Mouse (Mus musculus) CD8-positive naive resting alpha-beta T cell, adult 2 months (primary cell): ENCODE results near the gene Lrch3.
"Not testable (repeated sequence)": the region's sequence is repeated elsewhere in the genome, so short reads cannot be mapped to it uniquely, and the experiment has no call there.

Experiments
- DNase-seq, 2 experiments: peaks; one replicate each; pipeline ENCODE4 v3.0.0; 2022; ENCODE audit warnings: low read depth in 2 of 2, low spot score in 2 of 2

The Lrch3 gene

DNA sequence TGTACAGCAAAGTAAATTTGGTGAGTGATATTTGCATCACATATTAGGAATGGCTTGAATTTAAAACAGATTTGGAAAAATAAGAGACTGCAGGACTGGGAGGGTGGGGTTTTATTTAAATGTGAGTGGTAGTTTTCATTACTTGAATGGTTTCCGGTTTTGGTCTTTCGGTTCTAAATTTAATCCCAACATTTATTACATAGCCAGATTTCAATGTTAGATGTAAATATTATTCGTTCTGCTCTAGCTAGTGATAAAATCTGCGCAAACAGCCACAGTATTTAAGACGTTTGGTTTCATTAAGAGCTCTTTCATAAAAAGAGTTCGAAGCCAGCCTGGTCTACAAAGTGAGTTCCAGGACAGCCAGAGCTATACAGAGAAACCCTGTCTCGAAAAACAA, 688 bp upstream of the Lrch3 start:
- DNase-seq: no peak

DNA sequence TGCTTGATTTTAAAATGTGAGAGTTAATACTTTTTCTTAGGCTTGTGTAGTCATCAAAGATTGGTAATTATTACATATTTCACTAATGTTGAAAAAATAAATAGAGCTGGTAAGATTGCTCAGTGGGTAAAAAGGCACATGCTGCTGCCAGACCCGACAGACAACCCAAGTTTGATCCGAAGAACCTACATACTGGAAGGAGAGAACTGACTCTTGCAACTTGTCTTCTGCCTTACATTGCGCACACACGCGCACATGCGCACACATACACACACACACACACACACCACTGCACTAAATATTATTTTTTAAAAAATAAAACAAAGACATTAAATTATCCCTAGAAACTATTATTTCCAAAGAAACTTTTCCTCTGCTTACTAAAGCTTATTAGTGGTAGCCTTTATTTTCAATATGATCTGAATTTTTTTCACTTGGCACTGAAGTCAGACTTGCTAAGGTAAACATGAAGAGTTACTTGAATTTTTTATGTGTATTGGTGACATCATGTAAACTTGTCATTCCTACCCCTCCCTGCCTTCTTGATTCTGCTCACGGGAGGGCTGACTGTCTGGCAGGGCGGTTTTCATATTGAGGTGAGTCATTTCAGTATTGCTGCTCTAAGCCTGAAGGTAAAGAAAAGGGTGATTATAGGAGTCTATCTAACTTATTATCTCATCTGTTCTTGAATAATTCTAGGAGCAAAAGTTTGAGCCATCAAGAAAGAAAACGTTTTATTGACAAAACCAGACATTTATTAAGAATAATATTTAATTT, 1.6 kb downstream of the Lrch3 start:
- DNase-seq: no peak

DNA sequence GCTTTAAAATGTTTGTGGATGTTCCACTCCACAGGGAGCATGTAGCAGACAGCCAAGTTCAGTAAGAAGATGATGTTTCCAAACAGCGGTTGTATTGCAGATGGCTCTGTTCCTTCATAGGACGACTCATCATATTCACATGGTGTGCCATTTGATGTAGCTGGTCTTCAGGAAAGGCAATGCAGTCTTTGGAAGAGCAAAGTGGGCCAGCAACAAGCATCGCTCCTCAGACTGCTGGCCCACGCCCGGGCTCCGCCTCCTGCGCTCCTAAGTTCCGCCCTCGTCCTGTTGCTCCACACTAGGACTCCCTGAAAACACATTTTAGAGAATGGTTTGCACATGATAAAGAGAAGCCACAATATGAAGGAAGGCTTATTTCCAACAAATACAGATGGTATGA, 12.7 kb downstream of the Lrch3 start:
- DNase-seq: not testable (repeated sequence)

DNA sequence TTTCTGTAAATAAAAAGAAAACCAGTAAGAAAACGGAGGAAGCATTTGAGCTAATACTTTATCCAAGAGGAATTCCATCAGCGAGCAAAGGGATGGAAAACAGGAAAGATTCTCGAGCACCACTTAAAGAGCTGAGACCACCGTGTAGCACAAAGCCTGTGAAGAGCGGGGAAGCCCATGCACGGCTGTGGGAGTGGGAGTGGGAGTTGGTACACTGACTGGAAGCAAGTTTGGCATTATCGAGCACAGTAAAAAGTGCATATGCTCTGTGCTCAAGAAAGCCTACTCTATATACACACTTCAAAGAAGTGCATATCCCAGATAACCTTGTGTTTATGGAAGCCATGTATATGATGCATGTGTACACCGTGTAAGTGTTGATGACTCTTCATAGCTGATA, 13.1 kb downstream of the Lrch3 start:
- DNase-seq: no peak

DNA sequence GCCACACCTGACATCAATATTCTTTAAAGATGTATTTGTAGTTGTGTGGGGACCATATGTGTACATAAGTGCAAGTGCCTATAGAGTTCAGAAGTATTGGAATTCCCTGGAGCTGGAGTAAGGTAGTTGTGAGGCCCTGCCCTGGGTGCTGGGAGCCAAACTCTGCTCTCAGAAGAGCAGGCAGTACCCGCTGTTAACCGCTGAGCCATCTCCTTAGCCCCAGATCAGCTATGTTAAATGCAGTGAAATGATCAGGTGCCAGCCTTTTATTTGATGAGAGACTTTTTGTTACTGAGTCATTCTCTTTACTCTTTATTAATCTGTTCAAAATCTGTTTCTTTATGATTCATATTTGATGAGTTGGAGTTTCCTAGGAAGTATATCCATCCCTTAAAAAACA, 16.0 kb downstream of the Lrch3 start:
- no peak for DNase-seq

DNA sequence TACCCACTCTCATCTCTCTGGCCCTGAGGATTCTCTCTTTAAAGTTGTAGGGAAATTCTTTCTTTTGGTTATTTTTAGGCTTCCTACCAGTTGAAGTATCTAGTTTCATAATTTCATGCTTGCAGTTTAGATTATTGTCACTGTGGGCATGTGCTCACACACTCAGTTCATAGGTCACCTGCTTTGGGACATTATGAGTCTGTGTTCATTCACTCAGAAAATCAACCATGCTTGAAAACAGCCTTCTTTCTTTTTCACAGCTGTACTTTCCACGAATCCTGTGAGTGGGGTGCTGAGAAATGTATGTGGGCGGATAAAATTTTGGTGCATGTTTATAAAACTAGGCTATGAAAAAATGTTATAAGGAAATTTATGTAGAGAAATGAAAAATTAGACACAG, 20.6 kb downstream of the Lrch3 start:
- no peak for DNase-seq

DNA sequence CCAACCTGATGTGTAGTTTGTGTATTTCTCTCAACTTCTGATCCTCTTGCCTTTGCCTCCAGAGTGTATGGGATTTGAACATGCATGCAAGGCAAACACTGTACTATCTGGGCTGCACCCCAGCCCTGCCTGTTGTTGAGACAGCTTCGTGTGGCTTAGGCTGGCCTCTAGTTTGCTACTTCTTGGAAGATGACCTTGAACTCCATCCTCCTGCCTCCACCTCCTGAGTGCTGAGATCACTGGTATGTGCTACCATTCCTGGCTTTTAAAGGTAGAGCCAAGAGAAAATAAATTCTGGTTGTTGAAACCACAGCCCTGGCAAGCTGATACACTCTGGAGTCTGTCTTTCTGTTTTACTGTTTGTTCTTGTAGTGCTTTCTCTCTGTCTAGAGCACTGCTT, 21.2 kb downstream of the Lrch3 start:
- no peak for DNase-seq

DNA sequence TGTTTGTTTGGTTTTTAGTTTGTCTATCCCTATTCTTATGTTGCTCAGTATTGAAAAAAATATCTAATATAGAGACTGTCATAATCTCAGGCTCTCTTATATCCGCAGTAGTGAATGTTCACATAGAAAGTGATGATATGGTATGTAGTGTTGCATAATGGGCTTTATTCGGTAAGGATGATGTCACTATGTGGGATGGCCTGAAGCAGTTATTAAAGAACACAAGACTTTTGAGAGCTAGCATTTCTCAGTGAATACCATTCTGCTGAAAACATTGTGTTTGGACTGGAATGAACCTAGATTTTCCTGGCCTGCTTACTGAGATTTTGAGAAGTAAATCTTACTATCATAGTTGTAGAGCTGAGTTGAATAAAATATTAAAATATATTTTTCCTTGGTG, 23.5 kb downstream of the Lrch3 start:
- DNase-seq: no peak

DNA sequence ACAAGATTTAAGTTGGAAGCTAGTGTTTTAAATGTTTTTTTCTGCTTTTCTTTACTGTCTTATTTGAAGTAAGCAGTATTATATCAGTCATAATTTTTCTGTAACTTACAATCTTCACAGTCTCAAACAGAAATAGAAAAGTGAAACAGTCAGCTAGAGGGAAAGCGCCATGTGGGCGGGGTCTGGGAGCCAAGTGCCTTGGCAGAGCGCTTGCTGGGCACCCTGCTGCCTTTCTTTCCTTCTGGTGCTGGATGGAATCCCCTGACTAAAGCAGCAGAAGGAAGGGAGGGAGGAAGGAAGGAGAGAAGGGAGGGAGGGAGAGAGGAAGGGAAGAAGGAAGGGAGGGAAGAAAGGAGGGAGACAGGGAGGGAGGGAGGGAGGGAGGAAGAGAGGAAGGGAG, 25.4 kb downstream of the Lrch3 start:
- DNase-seq: not testable (repeated sequence)

DNA sequence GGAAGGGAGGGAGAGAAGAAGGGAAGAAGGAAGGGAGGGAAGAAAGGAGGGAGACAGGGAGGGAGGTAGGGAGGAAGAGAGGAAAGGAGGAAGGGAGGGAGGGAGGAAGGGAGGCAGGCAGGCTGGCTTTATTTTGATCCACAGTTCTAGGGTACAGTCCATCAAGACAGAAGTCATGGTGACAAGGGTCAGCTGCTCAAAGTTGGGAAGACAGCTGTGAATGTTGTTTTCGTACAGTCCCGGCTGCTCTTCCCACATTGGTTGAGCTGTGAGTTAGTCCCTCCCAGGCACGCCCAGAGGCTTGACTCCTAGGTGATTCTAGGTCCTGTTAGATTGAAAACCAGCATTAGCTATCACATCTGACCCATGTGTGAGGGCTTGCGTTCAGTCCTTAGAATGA, 25.8 kb downstream of the Lrch3 start:
- DNase-seq: not testable (repeated sequence)

DNA sequence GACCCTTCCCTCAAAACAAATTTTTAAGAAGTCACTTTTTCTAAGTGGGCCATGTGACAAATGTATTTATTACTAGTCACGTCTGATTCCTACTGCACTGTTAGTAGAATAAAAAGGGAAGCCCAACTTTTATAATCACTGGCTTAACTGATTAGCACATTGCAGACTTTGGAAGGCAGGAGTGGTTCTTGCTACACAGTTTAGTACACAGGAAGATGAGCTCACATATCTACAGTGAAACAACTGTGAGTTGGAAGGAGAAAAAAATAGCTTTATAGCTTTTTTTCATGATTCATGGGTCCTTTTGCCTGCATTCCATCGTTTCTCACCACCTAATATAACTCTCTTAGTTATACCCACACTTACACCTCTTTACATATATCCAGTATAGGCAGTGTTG, 27.3 kb downstream of the Lrch3 start:
- DNase-seq: not testable (repeated sequence)

DNA sequence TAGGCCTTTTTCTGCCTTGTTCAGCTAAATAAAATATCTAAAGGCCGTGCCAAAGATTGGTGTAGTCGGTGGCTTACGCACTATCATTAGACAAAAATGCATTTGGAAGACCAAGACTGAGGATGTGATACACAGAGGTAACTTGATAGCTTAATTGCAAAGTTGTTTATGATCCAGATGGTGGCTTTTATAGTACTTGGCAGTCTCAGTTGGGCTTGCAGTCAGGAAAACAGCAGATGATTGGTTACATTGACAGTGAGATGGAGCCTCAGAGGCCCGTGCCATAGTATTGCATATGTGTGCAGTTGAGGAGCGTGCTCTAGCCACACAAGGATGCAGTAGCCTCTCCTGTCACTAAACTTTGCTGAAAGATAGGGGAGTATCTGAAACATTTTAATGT, 28.8 kb downstream of the Lrch3 start:
- no peak for DNase-seq

DNA sequence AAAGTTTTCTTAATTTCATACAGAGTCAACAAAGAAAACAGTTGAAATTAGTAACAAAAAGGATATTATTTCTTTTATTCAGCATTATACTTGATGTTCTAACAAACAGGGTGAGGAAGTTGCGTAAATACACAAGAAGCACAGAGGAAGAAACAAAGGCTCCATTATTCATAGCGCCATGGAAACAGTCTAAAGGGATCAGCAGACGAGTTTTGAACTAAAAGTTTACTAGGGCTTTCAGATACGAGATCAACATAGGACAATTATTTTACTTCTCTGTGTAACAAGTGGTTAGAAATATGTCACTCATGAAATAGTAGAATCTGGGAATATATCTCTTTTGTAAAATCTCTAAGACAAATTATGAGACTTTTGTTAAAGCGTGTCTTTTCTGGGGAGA, 31.5 kb downstream of the Lrch3 start:
- no peak for DNase-seq

DNA sequence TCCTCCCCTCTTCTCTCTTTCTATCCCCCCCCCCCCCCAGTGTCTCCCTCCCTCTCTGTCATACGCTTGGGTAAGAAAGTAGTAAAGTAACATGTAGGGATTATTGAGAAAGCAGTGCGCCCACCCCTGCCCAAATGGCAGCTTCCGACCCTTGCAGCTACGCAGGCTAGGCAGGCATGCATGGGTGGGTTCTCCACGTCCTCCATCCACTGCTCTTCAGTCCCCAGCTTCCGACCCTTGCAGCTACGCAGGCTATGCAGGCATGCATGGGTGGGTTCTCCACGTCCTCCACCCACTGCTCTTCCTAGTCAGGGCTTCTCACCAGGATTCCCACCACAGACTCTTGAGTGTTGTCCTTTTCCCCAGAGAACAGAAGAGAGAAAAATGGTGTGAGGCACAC, 34.1 kb downstream of the Lrch3 start:
- no peak for DNase-seq

DNA sequence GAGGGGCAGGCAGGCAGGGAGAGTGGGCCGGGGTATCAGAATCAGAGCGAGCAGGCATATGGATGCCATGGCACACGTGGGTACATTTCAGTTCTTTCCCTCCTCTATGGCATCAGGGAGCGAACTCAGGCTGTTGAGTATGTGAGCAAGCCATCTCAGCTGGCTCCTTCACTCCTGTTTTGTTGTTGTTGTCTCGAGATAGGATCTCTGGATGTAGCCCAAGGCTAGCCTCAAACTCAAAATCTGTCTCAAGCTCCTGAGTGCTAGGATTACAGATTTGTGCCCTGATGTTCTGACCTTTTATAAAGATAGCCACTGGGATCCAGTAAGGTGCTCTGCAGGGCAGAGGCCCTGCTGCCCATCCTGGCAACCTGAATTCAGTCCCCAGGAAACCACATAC, 34.8 kb downstream of the Lrch3 start:
- DNase-seq: no peak

DNA sequence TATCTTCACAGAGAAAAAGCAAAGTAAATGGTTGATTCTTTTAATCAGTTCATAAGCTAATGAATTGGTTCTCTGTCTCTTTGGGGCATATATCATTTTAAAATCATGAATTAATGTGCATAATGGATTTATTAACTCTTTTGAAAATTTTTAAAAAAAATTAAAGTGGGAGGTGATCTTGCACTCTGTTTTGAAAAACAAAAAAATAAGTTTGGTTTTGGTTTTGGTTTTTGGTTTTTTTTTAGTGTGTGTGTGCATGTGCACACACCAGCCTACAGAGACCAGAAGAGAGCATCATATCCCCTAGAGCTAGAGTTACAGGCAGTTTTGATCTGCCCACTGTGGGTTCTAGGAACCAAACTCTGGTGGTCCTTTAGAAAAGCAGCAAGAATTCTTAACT, 35.4 kb downstream of the Lrch3 start:
- no peak for DNase-seq

DNA sequence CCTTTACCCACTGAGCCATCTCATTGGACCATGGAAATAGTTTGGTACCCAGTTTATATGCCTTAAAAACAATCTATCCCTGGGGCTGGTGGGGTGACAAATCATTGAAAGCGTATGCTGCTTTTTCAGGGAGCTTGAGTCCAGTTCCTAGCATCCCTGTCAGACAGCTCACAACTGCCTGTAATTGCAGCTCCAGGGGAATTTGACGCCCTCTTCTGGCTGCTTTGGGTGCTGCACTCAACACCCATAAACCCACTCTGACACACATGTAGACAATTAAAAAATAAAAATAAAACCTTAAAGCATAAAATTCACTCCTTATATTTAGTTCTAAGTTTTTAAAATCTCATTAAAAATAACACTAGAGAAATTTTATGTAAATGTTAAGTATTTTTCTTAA, 37.2 kb downstream of the Lrch3 start:
- peak in 1 of 2 experiments; percentile 25 for DNase-seq

DNA sequence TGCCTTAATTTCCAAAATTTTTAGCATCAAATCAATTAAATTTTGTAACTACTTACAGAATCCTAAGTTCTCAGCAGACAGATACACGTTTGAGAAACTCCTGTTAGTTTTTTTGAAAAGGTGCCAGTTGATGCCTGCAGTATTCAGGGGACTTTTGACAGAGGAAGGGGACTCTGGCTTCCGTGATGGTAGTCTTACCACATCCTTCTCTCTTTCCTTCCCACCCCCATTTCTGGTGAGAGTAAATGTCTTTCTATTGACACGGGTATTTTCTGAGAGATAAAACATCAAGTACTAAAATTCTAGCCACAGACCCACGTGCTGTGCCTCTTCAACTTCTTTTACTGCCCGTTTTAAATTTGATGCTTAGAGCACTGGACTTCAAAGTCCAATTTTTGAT, 39.9 kb downstream of the Lrch3 start:
- peak; percentile 26 to 47 for DNase-seq

DNA sequence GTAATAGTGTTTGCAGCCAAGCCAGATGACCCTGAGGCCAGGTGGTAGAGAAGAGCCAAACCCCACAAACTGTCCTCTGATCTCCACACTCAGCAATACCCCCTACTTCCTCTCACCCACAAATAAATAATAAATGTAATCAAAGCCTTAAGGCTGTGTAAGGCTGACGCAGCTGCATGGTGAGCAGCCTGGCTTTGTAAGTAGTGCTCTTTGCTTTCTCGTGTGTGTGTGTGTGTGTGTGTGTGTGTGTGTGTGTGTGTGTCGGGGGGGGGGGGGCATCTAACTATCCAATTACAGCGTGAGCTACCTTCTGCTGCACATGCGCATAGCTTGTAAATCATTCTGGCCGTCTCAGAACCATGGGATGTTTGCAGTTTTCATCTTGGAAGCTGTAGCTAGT, 40.4 kb downstream of the Lrch3 start:
- no peak for DNase-seq

DNA sequence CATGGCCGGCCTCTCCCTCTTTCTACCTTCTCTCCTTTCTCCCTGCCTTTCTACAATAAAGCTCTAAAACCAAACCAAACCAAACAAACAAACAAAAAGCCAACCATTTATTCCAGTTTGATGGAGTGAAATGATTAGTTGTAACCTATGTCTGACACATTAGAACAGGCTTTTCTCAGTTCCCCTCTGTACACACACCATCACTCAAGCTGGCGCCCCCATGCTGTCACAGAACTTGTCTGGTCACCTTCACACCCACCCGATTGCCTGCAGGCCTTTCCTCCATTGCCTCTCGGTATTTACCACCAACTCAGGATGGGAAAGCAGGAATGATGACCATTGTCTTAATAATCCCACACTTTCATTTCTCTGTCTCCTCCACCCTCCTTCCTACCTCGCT, 43.0 kb downstream of the Lrch3 start:
- DNase-seq: no peak

DNA sequence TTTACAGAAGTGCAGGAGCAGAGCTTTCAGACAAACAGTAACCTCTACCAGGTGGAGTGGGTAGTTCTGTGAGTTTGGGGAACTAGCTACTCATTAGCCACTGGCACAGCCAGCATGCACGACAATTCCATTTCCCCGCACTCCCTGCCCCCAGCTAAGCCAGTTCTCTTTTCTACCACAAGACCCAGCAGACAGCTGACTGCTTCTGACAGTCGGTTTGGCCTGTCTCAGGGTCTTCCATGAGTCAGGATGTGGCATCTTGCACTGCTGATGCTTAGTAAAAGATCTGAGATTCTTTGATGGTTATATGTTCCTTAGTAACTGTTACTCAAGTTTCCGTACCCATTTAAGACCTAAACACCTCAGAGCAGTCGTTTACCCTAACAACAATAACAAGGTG, 58.6 kb downstream of the Lrch3 start:
- DNase-seq: peak; percentile 26 to 38

DNA sequence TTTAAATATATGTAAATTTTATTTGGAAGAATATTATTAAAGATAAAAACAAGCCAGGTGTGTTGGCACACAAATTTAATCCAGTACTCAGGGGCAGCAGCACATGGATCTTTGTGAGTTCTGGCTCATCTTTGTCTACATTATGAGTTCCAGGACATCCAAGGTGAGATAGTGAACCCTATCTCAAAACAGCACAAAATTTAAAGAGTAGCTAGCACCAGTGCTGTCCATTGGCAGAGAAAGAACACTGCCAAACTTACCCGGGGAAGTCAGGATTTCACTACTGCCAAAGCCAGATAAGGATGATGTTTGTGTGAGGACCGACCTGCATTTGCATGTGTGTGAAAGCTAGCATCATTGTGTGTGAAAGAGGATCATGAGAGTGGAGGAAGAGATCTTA, 59.1 kb downstream of the Lrch3 start:
- no peak for DNase-seq

DNA sequence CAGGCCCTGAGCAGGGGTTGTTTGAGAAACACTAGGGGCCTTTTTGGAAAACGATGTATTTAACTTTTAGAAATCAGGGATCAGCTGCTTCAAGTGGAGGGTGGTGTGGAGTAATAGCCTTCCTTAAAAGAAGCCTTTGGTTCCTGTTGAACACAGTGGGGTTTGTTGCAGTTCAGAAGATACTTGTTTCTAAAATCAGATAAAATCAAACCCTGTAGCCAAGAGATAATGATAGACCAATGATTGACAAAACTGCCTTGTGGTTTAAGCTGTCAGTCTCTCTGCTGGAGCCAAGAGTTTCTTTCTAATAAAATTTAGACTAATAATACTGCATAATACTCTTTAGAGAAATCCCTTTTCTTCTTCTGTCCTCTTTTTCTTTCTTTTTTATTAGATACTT, 66.3 kb downstream of the Lrch3 start:
- no peak for DNase-seq

DNA sequence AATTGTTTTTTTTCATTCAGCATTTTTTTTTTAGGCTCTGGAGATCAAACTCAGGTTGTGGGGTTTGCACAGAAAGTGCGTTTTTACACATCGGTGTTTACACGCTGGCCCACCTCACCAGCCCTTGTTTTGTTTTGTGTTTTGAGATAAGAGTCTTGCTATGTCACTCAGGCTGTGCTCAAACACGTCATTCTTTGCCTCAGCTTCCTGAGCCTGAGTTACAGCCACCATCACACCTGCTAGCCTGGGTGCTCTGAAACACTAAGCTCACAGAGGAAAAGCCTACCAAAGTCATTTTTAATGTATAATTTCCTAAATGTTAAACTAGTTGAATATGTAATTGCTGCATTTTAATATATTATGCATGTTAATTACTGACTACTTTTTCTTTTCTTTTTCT, 67.5 kb downstream of the Lrch3 start:
- no peak for DNase-seq
